Mouse (Mus musculus): ENCODE results near the gene Ube2dnl1.

DNA sequence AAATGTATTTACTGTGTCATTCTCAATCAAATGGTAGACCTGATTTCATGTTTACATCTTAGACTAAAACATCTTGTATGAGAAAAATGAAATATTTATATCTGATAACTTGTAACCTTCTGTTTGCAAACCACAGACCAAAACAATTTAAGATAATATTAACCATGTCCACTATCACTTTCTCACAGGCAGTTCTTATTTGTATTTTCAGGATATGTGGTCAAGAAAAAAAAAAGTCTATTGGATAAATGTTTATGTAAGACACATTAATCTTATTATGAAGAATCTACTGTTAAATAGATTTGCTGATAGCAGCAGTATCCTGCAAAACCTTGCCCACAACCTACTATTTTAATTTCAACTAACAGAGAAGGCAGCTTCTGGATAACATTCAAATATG, 9.3 kb upstream of the Ube2dnl1 start:
- TF ChIP-seq GATA1 (IDR thresholded peaks at IDR 0.05; ENCODE audit: borderline replicate concordance, low read length), result no peak
- no peak for TF ChIP-seq CTCF (IDR thresholded peaks at IDR 0.05; ENCODE audit: low read depth, low read length)
- no peak for TF ChIP-seq TAL1 (conservative IDR thresholded peaks at IDR 0.05; ENCODE audit: low read depth, low read length)
